Mouse (Mus musculus) layer of hippocampus, adult 2 months (tissue): Measurements from ENCODE around the gene Car6. TPM values are rescaled to one million over a fixed set of nuclear protein-coding genes. Genes with fewer than 3 reads are reported as not detected.

ENCODE experiments used
- DNase-seq, 2 experiments: peaks; one replicate each; pipeline ENCODE4 v3.0.0; 2022; ENCODE audit warnings: low spot score in 2 of 2
- H3K27ac ChIP-seq: fragments of 200-600 bp; 2 replicates; pipeline ENCODE4 v1.8.1; 2022
- H3K4me3 ChIP-seq: fragments of 200-600 bp; 2 replicates; pipeline ENCODE4 v1.8.1; 2022; ENCODE audit warnings: mild to moderate bottlenecking
- CTCF ChIP-seq: fragments of 200-600 bp; conservative IDR thresholded peaks from 2 replicates; pipeline ENCODE4 v1.8.1; 2022; ENCODE audit warnings: antibody characterized with exemption, mild to moderate bottlenecking, moderate library complexity
- total RNA-seq, 2 experiments: library from RNA; stranded (reverse); gene quantifications; 2 replicates each; pipeline ENCODE4 v1.2.3; 2021

The Car6 gene
- total RNA-seq, 2 experiments from 2014 or later: not detected

DNA sequence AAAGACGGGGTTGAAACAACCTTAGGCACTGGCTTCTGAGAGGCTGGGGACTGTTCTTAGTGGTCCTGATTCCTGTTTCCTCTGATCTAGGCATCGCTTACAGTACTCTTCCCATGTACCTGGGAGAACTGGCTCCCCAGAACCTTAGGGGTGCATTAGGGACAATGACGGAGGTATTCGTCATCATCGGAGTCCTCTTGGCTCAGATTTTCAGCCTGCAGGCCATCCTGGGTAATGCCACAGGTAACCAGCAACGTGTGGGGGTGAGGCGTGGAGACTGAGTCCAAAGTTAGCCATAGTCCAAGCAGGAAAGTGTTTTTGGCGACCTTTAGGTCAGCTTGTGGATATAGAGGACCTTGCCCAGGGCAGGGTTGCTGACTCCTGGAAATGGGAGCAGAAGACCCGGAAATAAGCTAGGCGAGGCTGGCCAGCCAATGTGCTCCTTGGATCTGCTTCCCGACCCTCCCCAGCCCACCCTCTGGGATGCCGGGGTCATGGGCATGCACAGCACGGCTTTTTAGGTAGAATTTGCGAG, 43.7 kb downstream of the Car6 start:
- Histone ChIP-seq H3K4me3 (no peak overlapping the region), H3K27ac (no peak overlapping the region)
- 0 out of 2 replicates have a peak, but pooled peaks have one; percentile 9 for TF ChIP-seq CTCF
- no peak for DNase-seq

DNA sequence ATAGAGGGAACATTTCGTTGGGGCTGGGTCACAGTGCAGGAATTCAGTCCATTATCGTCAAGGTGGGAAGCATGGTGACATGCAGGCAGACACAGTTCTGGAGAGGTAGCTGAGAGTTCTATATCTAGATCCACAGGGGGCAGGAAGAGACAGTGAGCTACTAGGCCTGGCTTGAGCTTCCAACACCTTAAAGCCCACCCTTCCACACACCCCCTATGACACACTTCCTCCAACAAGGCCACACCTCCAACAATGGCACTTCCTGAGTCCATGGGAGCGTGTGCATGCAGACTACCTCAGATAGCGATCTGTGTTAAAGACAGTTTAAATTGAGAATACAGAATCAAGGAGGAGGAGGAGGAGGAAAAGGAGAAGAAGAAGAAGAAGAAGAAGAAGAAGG, 45.4 kb downstream of the Car6 start:
- no peak for TF ChIP-seq CTCF
- Histone ChIP-seq H3K4me3 (no peak overlapping the region), H3K27ac (no peak overlapping the region)
- DNase-seq: no peak

- Histone ChIP-seq H3K4me3 (no peak overlapping the region), H3K27ac (no peak overlapping the region)
- DNase-seq: no peak
- no peak for TF ChIP-seq CTCF
Measured at GRCm38 (mm10) chr4:150155301-150155700, 45.8 kb downstream of the Car6 start.

- DNase-seq: no peak
- H3K4me3 ChIP-seq: no peak overlapping the region
- H3K27ac ChIP-seq: no peak overlapping the region
- TF ChIP-seq CTCF: no peak
Measured at GRCm38 (mm10) chr4:150152483-150152882, 48.6 kb downstream of the Car6 start.

GRCm38 (mm10) chr4:150151045-150151444, 50.1 kb downstream of the Car6 start:
- DNase-seq: no peak
- Histone ChIP-seq H3K27ac (no peak overlapping the region), H3K4me3 (no peak overlapping the region)
- peak; percentile 28; the same call in 1 of the 2 replicates for TF ChIP-seq CTCF

DNA sequence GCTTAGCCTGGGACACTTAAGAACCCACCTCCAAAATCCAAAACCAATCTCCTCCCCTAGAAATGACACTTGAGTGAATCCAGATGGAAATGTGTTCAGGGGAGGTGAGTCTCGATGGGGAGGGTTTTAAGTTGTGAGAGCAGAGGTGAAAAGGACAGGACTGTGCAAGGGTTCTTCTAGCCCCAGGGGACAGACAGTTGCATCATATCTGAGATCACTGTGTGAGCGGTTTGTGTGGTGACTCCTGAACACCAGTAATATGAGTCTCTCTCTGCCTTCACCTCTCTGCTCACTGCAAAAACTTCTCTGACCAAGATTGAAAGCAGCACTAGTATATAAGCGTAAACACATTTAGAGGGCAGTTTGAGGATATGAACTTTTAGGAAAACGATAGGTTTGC, 54.8 kb downstream of the Car6 start:
- no peak for DNase-seq
- Histone ChIP-seq H3K27ac (no peak overlapping the region), H3K4me3 (no peak overlapping the region)
- no peak for TF ChIP-seq CTCF

DNA sequence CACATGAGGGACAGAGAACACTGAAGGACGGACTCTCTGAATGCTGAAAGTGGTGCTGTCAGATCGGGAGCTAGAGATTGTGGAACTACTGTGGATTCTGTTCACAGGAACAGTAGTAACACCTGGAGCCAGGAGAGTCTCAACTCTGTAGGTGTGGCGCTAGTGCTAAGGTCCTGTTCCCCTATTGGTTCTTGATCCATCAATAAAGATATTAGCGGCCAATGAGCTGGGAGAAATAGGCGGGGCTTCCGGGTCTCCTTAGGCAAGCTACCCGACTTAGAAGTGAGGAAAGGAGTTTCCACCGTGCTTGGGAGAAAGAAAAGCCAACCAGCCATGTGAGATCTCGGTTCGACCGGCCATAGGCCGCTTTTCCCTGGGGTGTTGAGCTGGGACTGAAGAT, 56.9 kb downstream of the Car6 start:
- TF ChIP-seq CTCF: no peak
- no peak for DNase-seq
- Histone ChIP-seq H3K27ac (no peak overlapping the region), H3K4me3 (no peak overlapping the region)

- TF ChIP-seq CTCF: no peak
- no peak for DNase-seq
- Histone ChIP-seq H3K4me3 (no peak overlapping the region), H3K27ac (no peak overlapping the region)
Measured at GRCm38 (mm10) chr4:150140346-150140745, 60.8 kb downstream of the Car6 start.

DNA sequence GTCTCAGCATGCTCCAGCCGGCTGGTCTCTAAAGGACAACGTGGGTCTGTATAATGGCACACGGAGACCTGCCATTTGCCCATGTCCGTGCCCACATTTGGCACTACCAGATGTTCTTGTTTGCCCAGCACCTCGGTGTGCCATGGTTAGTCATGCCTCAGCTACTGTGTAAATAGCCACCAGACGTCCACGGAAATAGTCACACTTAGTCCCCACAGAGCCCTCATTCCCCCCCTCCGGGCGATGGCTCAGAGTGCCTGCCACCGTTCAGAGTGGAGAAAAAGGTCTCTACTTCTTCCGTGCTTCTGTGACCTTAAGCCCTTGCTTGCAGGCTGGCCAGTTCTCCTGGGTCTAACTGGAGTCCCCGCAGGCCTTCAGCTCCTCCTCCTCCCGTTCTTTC, 62.0 kb downstream of the Car6 start:
- H3K4me3 ChIP-seq: no peak overlapping the region
- H3K27ac ChIP-seq: no peak overlapping the region
- no peak for DNase-seq
- TF ChIP-seq CTCF: no peak

DNA sequence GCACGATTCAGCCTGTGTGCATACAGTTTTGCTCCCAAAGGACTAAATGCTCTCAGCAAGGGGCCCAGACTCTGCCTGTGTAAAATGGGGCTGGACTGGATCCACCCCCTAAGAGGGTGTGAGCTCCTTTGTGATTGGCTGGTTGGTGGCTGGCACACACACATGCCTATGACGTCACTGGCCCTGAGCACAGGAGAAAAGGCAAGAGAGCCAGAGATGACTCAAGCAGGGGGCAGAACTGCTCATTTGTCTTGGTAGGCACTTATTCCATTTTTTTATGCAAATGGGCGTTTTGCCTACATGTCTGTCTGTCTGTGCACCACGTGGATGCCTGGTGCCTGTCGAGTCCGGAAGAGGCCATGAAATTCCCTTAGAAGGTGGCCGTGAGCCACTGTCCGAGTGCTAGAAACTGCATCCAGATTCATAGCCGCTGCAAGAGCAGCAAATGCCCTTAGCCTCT, 63.0 kb downstream of the Car6 start:
- Histone ChIP-seq H3K27ac (no peak overlapping the region), H3K4me3 (peak overlapping the region; percentile 18; the same call in 1 of the 2 replicates)
- peak; percentile 51 to 60 for DNase-seq
- no peak for TF ChIP-seq CTCF

- H3K4me3 ChIP-seq: no peak overlapping the region
- no peak for TF ChIP-seq CTCF
- no peak for DNase-seq
- no peak overlapping the region for H3K27ac ChIP-seq
Measured at GRCm38 (mm10) chr4:150137368-150138083, 63.6 kb downstream of the Car6 start.

Other genes starting within 250 kb of the Car6 start
- gene Spsb1, start 246.3 kb downstream of the Car6 start, total RNA-seq: 10 to 100 TPM; 30.3 to 33.3 TPM
- 10 to 100 TPM in 1 of 2 experiments, 1 to 10 TPM in 1; 9.5 to 11.1 TPM for gene H6pd, start 192.3 kb downstream of the Car6 start, total RNA-seq
- 1 to 10 TPM; 1.1 to 1.4 TPM for gene Gpr157, start 114.0 kb downstream of the Car6 start, total RNA-seq
- gene Slc2a5, start 82.0 kb downstream of the Car6 start, total RNA-seq: 1 to 10 TPM; 4.6 to 5.5 TPM
- gene Slc2a7, start 52.4 kb downstream of the Car6 start, total RNA-seq: not detected
- 100 to 1,000 TPM; 416 to 423 TPM for gene Eno1, start 35.4 kb upstream of the Car6 start, total RNA-seq
- gene Rere, start 80.3 kb upstream of the Car6 start, total RNA-seq: 100 to 1,000 TPM; 144 to 153 TPM